Mouse (Mus musculus) c-Kit-positive CD71-positive TER-119-positive erythroid progenitor cells, embryonic 14.5 days (primary cell): ENCODE results near the gene 1700012B09Rik.

Experiments
- DNase-seq: peaks from one replicate; pipeline ENCODE4 v3.0.0-alpha.2; 2013; ENCODE audit warnings: low spot score

Gene 1700012B09Rik

GRCm38 (mm10) chr9:14770803-14771471, at the start of gene 1700012B09Rik:
Gene 1700012B09Rik, minus strand, starts transcription at chr9:14771030.
- DNase-seq: no peak

- DNase-seq: no peak
Measured at GRCm38 (mm10) chr9:14810111-14810510, 39.3 kb upstream of the 1700012B09Rik start.

- DNase-seq: no peak
Measured at GRCm38 (mm10) chr9:14806786-14807185, 36.0 kb upstream of the 1700012B09Rik start.

GRCm38 (mm10) chr9:14805714-14806113, 34.9 kb upstream of the 1700012B09Rik start:
- DNase-seq: no peak

- no peak for DNase-seq
Measured at GRCm38 (mm10) chr9:14787356-14787755, 16.5 kb upstream of the 1700012B09Rik start.

GRCm38 (mm10) chr9:14784039-14785002, 13.5 kb upstream of the 1700012B09Rik start, which contains the start of the genes Mre11a and Ankrd49:
Gene Mre11a, plus strand, starts transcription at chr9:14784654.
Gene Ankrd49, minus strand, starts transcription at chr9:14784856.
- DNase-seq: peak; percentile 98

GRCm38 (mm10) chr9:14778341-14778740, 7.5 kb upstream of the 1700012B09Rik start:
- no peak for DNase-seq

GRCm38 (mm10) chr9:14773813-14774212, 3.0 kb upstream of the 1700012B09Rik start:
- no peak for DNase-seq

GRCm38 (mm10) chr9:14772074-14772473, 1.2 kb upstream of the 1700012B09Rik start:
- no peak for DNase-seq

GRCm38 (mm10) chr9:14769811-14770210, 1.0 kb downstream of the 1700012B09Rik start:
- no peak for DNase-seq

- no peak for DNase-seq
Measured at GRCm38 (mm10) chr9:14764765-14765164, 6.1 kb downstream of the 1700012B09Rik start.

GRCm38 (mm10) chr9:14759261-14759660, 11.6 kb downstream of the 1700012B09Rik start:
- DNase-seq: no peak

GRCm38 (mm10) chr9:14758590-14758989, 12.2 kb downstream of the 1700012B09Rik start:
- no peak for DNase-seq

- no peak for DNase-seq
Measured at GRCm38 (mm10) chr9:14754469-14754868, 16.4 kb downstream of the 1700012B09Rik start.

GRCm38 (mm10) chr9:14753947-14754346, 16.9 kb downstream of the 1700012B09Rik start:
- DNase-seq: no peak

- no peak for DNase-seq
Measured at GRCm38 (mm10) chr9:14752001-14752522, 18.8 kb downstream of the 1700012B09Rik start, which contains the start of gene Fut4. Gene Fut4, minus strand, starts transcription at chr9:14752393.

- no peak for DNase-seq
Measured at GRCm38 (mm10) chr9:14751503-14752000, 19.3 kb downstream of the 1700012B09Rik start.

GRCm38 (mm10) chr9:14750901-14751502, 19.8 kb downstream of the 1700012B09Rik start:
- no peak for DNase-seq

- no peak for DNase-seq
Measured at GRCm38 (mm10) chr9:14740151-14740924, 30.5 kb downstream of the 1700012B09Rik start, which contains the start of gene Piwil4. Gene Piwil4, minus strand, starts transcription at chr9:14740733.

GRCm38 (mm10) chr9:14739498-14740150, 31.2 kb downstream of the 1700012B09Rik start:
- no peak for DNase-seq
